Mouse (Mus musculus): ENCODE results near the gene Zfp708. TPM values are rescaled to one million over a fixed set of nuclear protein-coding genes. Genes with fewer than 3 reads are reported as not detected.

Zfp708 gene
- total RNA-seq, 2 experiments from 2014 or later = 2.6 to 3.4 TPM

Other genes with a start within 250 kb of the Zfp708 start
- 1 to 10 TPM; 2.8 to 3.0 TPM for gene Gm10767, start 193.1 kb downstream of the Zfp708 start, total RNA-seq (2021)
- 1 to 10 TPM; 4.4 to 4.7 TPM for gene Zfp712, start 36.8 kb downstream of the Zfp708 start, total RNA-seq (2021)
- 1 to 10 TPM; 2.6 to 3.0 TPM for gene Gm28557, start 10.6 kb upstream of the Zfp708 start, total RNA-seq (2021)
- gene Rslcan18, start 18.3 kb upstream of the Zfp708 start, total RNA-seq (2021) = under 1 TPM; 0.31 to 0.37 TPM
- 10 to 100 TPM; 10.1 to 10.8 TPM for gene Zfp759, start 23.7 kb upstream of the Zfp708 start, total RNA-seq (2021)
- gene Rsl1, start 75.2 kb upstream of the Zfp708 start, total RNA-seq (2021) = 1 to 10 TPM; 6.8 to 7.3 TPM
- gene Zfp455, start 96.5 kb upstream of the Zfp708 start, total RNA-seq (2021) = 1 to 10 TPM; 2.8 to 3.2 TPM
- gene Zfp458, start 180.5 kb upstream of the Zfp708 start, total RNA-seq (2021) = 10 to 100 TPM; 19.0 to 24.1 TPM
- gene Zfp457, start 208.5 kb upstream of the Zfp708 start, total RNA-seq (2021) = 1 to 10 TPM; 4.6 to 6.0 TPM
- gene Zfp595, start 234.6 kb upstream of the Zfp708 start, total RNA-seq (2021) = 1 to 10 TPM; 3.1 to 3.2 TPM